Mouse (Mus musculus) neural tube, embryonic 13.5 days (tissue): ENCODE results near the gene Zic5. TPM values are rescaled to one million over a fixed set of nuclear protein-coding genes. Genes with fewer than 3 reads are reported as not detected.
A peak's percentile ranks its signal among the peaks of the same experiment; 100 is the strongest.

Experiments used
- ATAC-seq: fragments of 200-750 bp; cut with Nextera tagmentation; 2 replicates; pipeline ENCODE4 v1.8.0; 2017; ENCODE audit warnings: low read depth, mild to moderate bottlenecking, moderate TSS enrichment, moderate library complexity
- H3K27ac ChIP-seq: fragments of 300-500 bp; sonication (generic); replicated peaks from 2 replicates; pipeline ENCODE4 v1.5.1; 2015; ENCODE audit warnings: moderate library complexity, mild to moderate bottlenecking, inconsistent platforms
- H3K27me3 ChIP-seq: fragments of 300-500 bp; sonication (generic); 2 replicates; pipeline ENCODE4 v1.6.1; 2015; ENCODE audit warnings: mild to moderate bottlenecking, inconsistent platforms
- H3K36me3 ChIP-seq: fragments of 300-500 bp; sonication (generic); 2 replicates; pipeline ENCODE4 v1.6.1; 2015; ENCODE audit warnings: mild to moderate bottlenecking, inconsistent platforms
- H3K4me1 ChIP-seq: fragments of 300-500 bp; sonication (generic); replicated peaks from 2 replicates; pipeline ENCODE4 v1.6.1; 2015; ENCODE audit warnings: inconsistent platforms
- H3K4me2 ChIP-seq: fragments of 300-500 bp; sonication (generic); 2 replicates; pipeline ENCODE4 v1.6.1; 2015; ENCODE audit warnings: inconsistent platforms, mild to moderate bottlenecking, moderate library complexity
- H3K4me3 ChIP-seq: fragments of 300-500 bp; sonication (generic); 2 replicates; pipeline ENCODE4 v1.5.1; 2015; ENCODE audit warnings: mild to moderate bottlenecking, inconsistent platforms
- H3K9ac ChIP-seq: fragments of 300-500 bp; sonication (generic); 2 replicates; pipeline ENCODE4 v1.6.1; 2015; ENCODE audit warnings: moderate library complexity, mild to moderate bottlenecking, inconsistent platforms
- H3K9me3 ChIP-seq: fragments of 300-500 bp; sonication (generic); 2 replicates; pipeline ENCODE4 v1.6.1; 2016; ENCODE audit warnings: inconsistent platforms
- WGBS: fragments of 180-500 bp; shearing (Covaris S2); methylation state at CpG from one replicate; pipeline ENCODE4 v1.1.7; 2015; 5-methylcytosine and 5-hydroxymethylcytosine counted together
- polyA plus RNA-seq: library from polyadenylated mRNA; unstranded; fragments of >200 nt; fragmentation: Nextera tagmentation; extraction: Ambion mirVana; gene quantifications from 2 replicates; pipeline ENCODE4 v1.2.1, GENCODE M21; 2015

The Zic5 gene
- polyA plus RNA-seq, 1 experiment from 2014 or later: 8.4 TPM

- Histone ChIP-seq H3K27ac (peak overlapping the region; percentile 96), H3K9ac (peak overlapping the region; percentile 82), H3K4me2 (peak overlapping the region; percentile 62), H3K36me3 (no peaks in the 10 kb centered on the region), H3K4me1 (peaks cover 42% of the 10 kb centered on the region), H3K27me3 (peaks cover 69% of the 10 kb centered on the region), H3K4me3 (peak overlapping the region; percentile 58), H3K9me3 (no peaks in the 10 kb centered on the region)
- no peak for ATAC-seq
- 2% methylated on average over 9 of the region's 9 CpGs for WGBS
Measured at GRCm38 (mm10) chr14:122477971-122478573, 12.6 kb upstream of the Zic5 start.

GRCm38 (mm10) chr14:122477261-122477671, 11.8 kb upstream of the Zic5 start:
- peaks cover 68% of the 10 kb centered on the region for H3K27me3 ChIP-seq
- no peak for ATAC-seq

GRCm38 (mm10) chr14:122476822-122477215, 11.3 kb upstream of the Zic5 start:
- under 1% methylated on average over 18 of the region's 18 CpGs for WGBS
- peak overlapping the region; percentile 58 for H3K4me3 ChIP-seq
- H3K4me2 ChIP-seq: peak overlapping the region; percentile 62
- H3K36me3 ChIP-seq: no peaks in the 10 kb centered on the region
- H3K9me3 ChIP-seq: no peaks in the 10 kb centered on the region
- peak overlapping the region; percentile 82 for H3K9ac ChIP-seq
- peak overlapping the region; percentile 96 for H3K27ac ChIP-seq
- H3K27me3 ChIP-seq: peaks cover 67% of the 10 kb centered on the region
- H3K4me1 ChIP-seq: peaks cover 30% of the 10 kb centered on the region
- ATAC-seq: no peak

More at GRCm38 (mm10) chr14:122477261-122477671, 11.8 kb upstream of the Zic5 start:
- Histone ChIP-seq H3K9ac (peak overlapping the region; percentile 82), H3K9me3 (no peaks in the 10 kb centered on the region), H3K36me3 (no peaks in the 10 kb centered on the region), H3K27ac (peak overlapping the region; percentile 96), H3K4me1 (peaks cover 33% of the 10 kb centered on the region), H3K4me3 (peak overlapping the region; percentile 58), H3K4me2 (peak overlapping the region; percentile 62)
- under 1% methylated on average over 20 of the region's 20 CpGs for WGBS

GRCm38 (mm10) chr14:122476041-122476821, 10.8 kb upstream of the Zic5 start:
- H3K9ac ChIP-seq: peak overlapping the region; percentile 82
- peak overlapping the region; percentile 96 for H3K27ac ChIP-seq
- peak overlapping the region; percentile 58 for H3K4me3 ChIP-seq
- H3K36me3 ChIP-seq: no peaks in the 10 kb centered on the region
- no peaks in the 10 kb centered on the region for H3K9me3 ChIP-seq
- H3K4me2 ChIP-seq: peak overlapping the region; percentile 62
- under 1% methylated on average over 62 of the region's 62 CpGs for WGBS
- ATAC-seq: no peak
- H3K27me3 ChIP-seq: peaks cover 67% of the 10 kb centered on the region
- peaks cover 30% of the 10 kb centered on the region for H3K4me1 ChIP-seq

GRCm38 (mm10) chr14:122475557-122476040, 10.1 kb upstream of the Zic5 start:
- WGBS: under 1% methylated on average over 63 of the region's 65 CpGs
- Histone ChIP-seq H3K4me2 (peak overlapping the region; percentile 62), H3K9ac (peak overlapping the region; percentile 82), H3K4me3 (peak overlapping the region; percentile 58), H3K36me3 (no peaks in the 10 kb centered on the region), H3K27me3 (peaks cover 67% of the 10 kb centered on the region), H3K4me1 (peaks cover 30% of the 10 kb centered on the region), H3K27ac (peak overlapping the region; percentile 96), H3K9me3 (no peaks in the 10 kb centered on the region)
- 0 out of 2 replicates have a peak, but pooled peaks have one; percentile 3 for ATAC-seq

GRCm38 (mm10) chr14:122474891-122475556, 9.5 kb upstream of the Zic5 start, which contains the start of gene Zic2:
Gene Zic2, plus strand, starts transcription at chr14:122475435.
- Histone ChIP-seq H3K27me3 (peaks cover 67% of the 10 kb centered on the region), H3K27ac (peak within 1 kb of the TSS; percentile 96), H3K4me1 (peaks cover 30% of the 10 kb centered on the region), H3K9me3 (no peaks in the 10 kb centered on the region), H3K4me3 (peak within 1 kb of the TSS; percentile 58), H3K36me3 (no peaks in the 10 kb centered on the region), H3K4me2 (peak within 1 kb of the TSS; percentile 62), H3K9ac (peak within 1 kb of the TSS; percentile 82)
- 1% methylated on average over 44 of the region's 73 CpGs for WGBS
- peak; percentile 79 for ATAC-seq

GRCm38 (mm10) chr14:122474041-122474890, 8.8 kb upstream of the Zic5 start:
- WGBS: under 1% methylated on average over 56 of the region's 57 CpGs
- ATAC-seq: peak; percentile 87

DNA sequence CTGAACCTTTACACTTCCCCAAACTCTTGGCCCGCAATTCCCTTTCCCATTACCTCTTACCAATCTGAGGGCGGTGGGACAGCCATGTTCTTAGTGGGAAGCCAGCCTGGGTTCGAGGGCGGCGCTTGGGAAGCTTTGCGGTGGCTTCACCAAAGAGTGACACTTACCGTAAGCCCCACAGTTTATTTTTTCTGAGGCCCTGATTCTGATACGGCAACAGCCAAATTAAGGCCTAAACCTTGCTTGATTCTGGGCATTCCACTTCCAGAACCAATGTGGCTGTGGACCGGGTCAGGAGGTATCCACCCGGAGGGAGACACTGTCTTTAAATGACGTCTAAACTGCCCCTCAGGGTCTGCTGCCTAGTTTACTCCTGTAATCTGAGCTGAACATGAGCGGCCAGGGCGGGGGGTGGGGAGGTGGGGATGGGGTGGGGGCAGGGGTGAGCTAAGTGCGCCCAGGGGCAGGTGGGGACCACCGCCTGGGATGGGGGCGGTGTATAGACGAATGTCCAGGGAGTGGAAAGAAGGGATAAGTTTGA, 7.8 kb upstream of the Zic5 start:
- H3K27ac ChIP-seq: peak overlapping the region; percentile 96
- peak overlapping the region; percentile 82 for H3K9ac ChIP-seq
- no peak for ATAC-seq
- H3K9me3 ChIP-seq: no peaks in the 10 kb centered on the region
- no peaks in the 10 kb centered on the region for H3K36me3 ChIP-seq
- peaks cover 79% of the 10 kb centered on the region for H3K27me3 ChIP-seq
- peak overlapping the region; percentile 58 for H3K4me3 ChIP-seq
- peaks cover 33% of the 10 kb centered on the region for H3K4me1 ChIP-seq
- peak overlapping the region; percentile 62 for H3K4me2 ChIP-seq
- 4% methylated on average over 17 of the region's 17 CpGs for WGBS

More at GRCm38 (mm10) chr14:122474041-122474890, 8.8 kb upstream of the Zic5 start:
- no peaks in the 10 kb centered on the region for H3K9me3 ChIP-seq
- peak overlapping the region; percentile 96 for H3K27ac ChIP-seq
- H3K4me2 ChIP-seq: peak overlapping the region; percentile 62
- peak overlapping the region; percentile 82 for H3K9ac ChIP-seq
- no peaks in the 10 kb centered on the region for H3K36me3 ChIP-seq
- H3K4me3 ChIP-seq: peak overlapping the region; percentile 58
- peaks cover 75% of the 10 kb centered on the region for H3K27me3 ChIP-seq
- peaks cover 30% of the 10 kb centered on the region for H3K4me1 ChIP-seq

GRCm38 (mm10) chr14:122472647-122473046, 7.2 kb upstream of the Zic5 start:
- Histone ChIP-seq H3K4me2 (peak overlapping the region; percentile 62), H3K4me1 (peaks cover 33% of the 10 kb centered on the region), H3K27me3 (peaks cover 79% of the 10 kb centered on the region), H3K9me3 (no peaks in the 10 kb centered on the region), H3K9ac (peak overlapping the region; percentile 58), H3K36me3 (no peaks in the 10 kb centered on the region), H3K4me3 (peak overlapping the region; percentile 58), H3K27ac (peak overlapping the region; percentile 96; the same call in 1 of the 2 replicates)
- WGBS: 8% methylated on average over 5 of the region's 5 CpGs
- ATAC-seq: no peak

- Histone ChIP-seq H3K36me3 (no peaks in the 10 kb centered on the region), H3K27me3 (peaks cover 79% of the 10 kb centered on the region), H3K4me2 (peak overlapping the region; percentile 62), H3K9ac (peak overlapping the region; percentile 58; the same call in 1 of the 2 replicates), H3K4me3 (peak overlapping the region; percentile 58), H3K9me3 (no peaks in the 10 kb centered on the region), H3K27ac (peak overlapping the region; percentile 75), H3K4me1 (peaks cover 33% of the 10 kb centered on the region)
- 4% methylated on average over 13 of the region's 13 CpGs for WGBS
- no peak for ATAC-seq
Measured at GRCm38 (mm10) chr14:122472161-122472560, 6.7 kb upstream of the Zic5 start.
